Mouse (Mus musculus): ENCODE measurements at regions not wholly inside any gene's neighbourhood (a gene's known extent, or its start where the extent isn't known, plus 50 kb on each side); places are given as distances from the start of the nearest gene placed in this dataset.
A peak's percentile ranks its signal among the peaks of the same experiment; 100 is the strongest.
"Not testable (repeated sequence)": the region's sequence is repeated elsewhere in the genome, so short reads cannot be mapped to it uniquely, and the experiment has no call there.

DNA sequence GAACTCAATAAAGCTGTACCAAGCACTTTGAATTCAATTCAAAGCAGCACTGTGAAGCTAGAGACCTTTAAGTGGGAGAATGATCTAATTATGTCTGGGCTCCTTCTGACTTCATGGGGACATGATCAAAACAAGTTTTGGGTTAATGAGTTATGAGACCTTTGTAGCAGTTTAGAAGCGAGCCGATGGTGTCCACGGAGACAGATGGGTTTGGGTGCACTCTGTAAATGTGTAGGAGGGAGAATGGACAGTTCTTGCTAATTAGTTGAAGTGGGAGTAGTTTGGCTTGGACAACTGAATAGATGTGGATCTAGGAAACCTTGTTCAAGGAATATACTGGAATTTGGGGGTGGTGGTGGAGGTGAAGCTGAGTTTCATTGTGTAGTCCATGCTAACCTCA is 186.3 kb upstream of the Cldn34b3 start:
- Histone ChIP-seq H3K4me1 (ENCODE audit: control insufficient read depth, insufficient read depth, low read length) (no peaks in the 10 kb centered on the region; the same call in 1 of the 2 replicates), H3K4me3 (ENCODE audit: insufficient read depth, low read length) (no peak overlapping the region), H3K27ac (ENCODE audit: insufficient read depth, low read length) (no peak overlapping the region)
- TF ChIP-seq CTCF (IDR thresholded peaks at IDR 0.05; ENCODE audit: borderline replicate concordance, insufficient read depth, low read length) (no peak), POLR2A (IDR thresholded peaks at IDR 0.05; ENCODE audit: low read depth, low read length) (no peak)

DNA sequence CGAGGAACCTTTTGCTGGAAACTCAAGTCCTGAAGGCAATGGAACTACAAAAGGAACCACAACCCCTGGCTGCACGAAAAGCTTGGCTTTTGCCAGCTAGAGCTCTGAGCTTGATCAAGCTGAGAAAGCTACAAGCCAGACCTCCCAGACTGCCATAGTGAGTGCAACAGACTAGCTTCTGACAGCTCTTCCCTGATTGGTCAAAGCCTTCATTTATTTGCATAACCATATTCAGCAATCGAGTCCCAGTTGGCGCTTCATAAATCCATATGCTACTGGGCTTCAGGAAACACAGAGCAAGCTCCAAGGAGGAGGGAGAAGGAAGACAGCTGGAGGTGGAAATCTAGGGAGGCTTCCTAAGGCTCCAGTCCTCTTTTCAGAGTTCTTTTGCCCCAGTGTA is 181.4 kb upstream of the Cldn34b3 start:
- Histone ChIP-seq H3K4me3 (ENCODE audit: insufficient read depth, low read length) (no peak overlapping the region), H3K27ac (ENCODE audit: insufficient read depth, low read length) (no peak overlapping the region), H3K4me1 (ENCODE audit: control insufficient read depth, insufficient read depth, low read length) (0 out of 2 replicates have a peak, but pooled peaks cover 3% of the 10 kb centered on the region)
- TF ChIP-seq POLR2A (IDR thresholded peaks at IDR 0.05; ENCODE audit: low read depth, low read length) (no peak), CTCF (IDR thresholded peaks at IDR 0.05; ENCODE audit: borderline replicate concordance, insufficient read depth, low read length) (no peak)

DNA sequence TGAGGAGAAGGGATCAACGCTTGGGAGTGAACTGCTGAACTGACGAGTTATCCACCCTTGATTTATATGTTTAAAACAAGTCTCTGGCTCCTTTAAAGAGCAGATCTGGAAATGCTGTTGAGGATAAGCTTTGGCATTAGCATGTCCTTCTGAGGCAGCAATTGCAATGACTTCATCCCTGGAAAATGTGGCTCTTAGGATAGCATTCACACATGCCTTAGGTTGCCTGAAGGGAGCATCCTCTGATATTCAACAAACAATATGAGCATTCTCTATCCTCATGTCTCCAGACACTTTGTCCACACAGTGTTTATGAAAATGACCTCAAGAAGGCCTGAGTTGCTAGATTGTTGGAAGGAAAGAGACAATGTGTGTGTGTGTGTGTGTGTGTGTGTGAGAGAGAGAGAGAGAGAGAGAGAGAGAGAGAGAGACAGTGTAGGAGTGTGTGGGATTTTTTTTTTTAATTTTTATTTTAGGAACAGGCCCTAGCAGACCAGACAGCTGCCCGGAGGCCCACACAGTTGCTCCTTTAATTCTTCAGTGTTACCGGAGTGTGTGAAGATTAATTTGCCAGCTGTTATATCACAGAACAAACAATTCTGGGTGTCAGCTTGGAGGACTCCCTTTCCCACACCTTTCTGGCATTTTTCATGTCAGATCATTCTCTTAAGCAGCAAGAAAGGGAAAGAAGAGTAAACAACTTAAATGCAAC is 153.2 kb upstream of the Cldn34b3 start:
- H3K4me3 ChIP-seq (ENCODE audit: insufficient read depth, low read length): no peak overlapping the region
- peak overlapping the region; percentile 24; the same call in 1 of the 2 replicates for H3K27ac ChIP-seq (ENCODE audit: insufficient read depth, low read length)
- peaks cover 3% of the 10 kb centered on the region; the same call in 1 of the 2 replicates for H3K4me1 ChIP-seq (ENCODE audit: control insufficient read depth, insufficient read depth, low read length)
- no peak for TF ChIP-seq CTCF (IDR thresholded peaks at IDR 0.05; ENCODE audit: borderline replicate concordance, insufficient read depth, low read length)
- TF ChIP-seq POLR2A (IDR thresholded peaks at IDR 0.05; ENCODE audit: low read depth, low read length): no peak

DNA sequence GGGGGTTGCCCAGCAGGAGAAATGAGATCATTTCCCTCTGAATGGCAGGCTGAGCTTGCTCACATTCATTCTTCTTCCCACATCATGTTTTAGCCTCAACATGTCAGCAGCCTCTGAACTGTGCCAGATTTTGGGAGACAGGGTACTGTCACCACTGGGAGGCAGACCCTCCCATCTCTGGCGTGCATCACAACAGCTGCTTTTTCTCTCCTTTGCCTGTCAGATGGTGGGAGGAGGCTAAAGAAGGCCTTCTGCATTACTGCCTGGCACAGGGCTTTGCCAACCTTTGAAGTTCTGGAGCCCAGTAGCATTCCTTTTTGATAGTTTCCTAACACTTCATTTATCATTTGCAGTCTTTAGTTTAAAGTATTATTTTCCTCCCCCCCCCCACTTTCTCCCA is 148.0 kb upstream of the Cldn34b3 start:
- Histone ChIP-seq H3K4me3 (ENCODE audit: insufficient read depth, low read length) (no peak overlapping the region), H3K4me1 (ENCODE audit: control insufficient read depth, insufficient read depth, low read length) (no peaks in the 10 kb centered on the region), H3K27ac (ENCODE audit: insufficient read depth, low read length) (peak overlapping the region; percentile 40; the same call in 1 of the 2 replicates)
- TF ChIP-seq CTCF (IDR thresholded peaks at IDR 0.05; ENCODE audit: borderline replicate concordance, insufficient read depth, low read length) (no peak), POLR2A (IDR thresholded peaks at IDR 0.05; ENCODE audit: low read depth, low read length) (no peak)

DNA sequence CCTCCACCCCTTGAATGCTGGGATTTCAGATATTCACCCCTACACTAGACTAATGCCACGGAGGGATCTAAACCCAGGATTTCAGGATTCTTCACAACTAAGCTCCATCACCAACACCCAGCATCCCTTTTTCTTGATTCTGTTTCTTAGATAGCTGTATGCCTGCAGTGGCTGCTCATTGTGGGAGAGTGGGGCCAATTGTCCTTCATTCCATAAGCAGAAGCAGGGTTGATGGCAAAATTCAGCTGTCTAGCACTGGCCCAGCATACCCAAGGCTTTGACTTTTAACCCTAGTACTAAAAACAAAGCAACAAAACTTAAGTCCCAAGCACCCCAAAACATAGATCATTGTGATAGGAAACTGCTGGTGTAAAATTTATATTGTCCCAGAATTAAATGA is 147.5 kb upstream of the Cldn34b3 start:
- Histone ChIP-seq H3K27ac (ENCODE audit: insufficient read depth, low read length) (peak overlapping the region; percentile 40; the same call in 1 of the 2 replicates), H3K4me3 (ENCODE audit: insufficient read depth, low read length) (no peak overlapping the region), H3K4me1 (ENCODE audit: control insufficient read depth, insufficient read depth, low read length) (no peaks in the 10 kb centered on the region)
- TF ChIP-seq CTCF (IDR thresholded peaks at IDR 0.05; ENCODE audit: borderline replicate concordance, insufficient read depth, low read length): no peak
- TF ChIP-seq POLR2A (IDR thresholded peaks at IDR 0.05; ENCODE audit: low read depth, low read length): no peak

DNA sequence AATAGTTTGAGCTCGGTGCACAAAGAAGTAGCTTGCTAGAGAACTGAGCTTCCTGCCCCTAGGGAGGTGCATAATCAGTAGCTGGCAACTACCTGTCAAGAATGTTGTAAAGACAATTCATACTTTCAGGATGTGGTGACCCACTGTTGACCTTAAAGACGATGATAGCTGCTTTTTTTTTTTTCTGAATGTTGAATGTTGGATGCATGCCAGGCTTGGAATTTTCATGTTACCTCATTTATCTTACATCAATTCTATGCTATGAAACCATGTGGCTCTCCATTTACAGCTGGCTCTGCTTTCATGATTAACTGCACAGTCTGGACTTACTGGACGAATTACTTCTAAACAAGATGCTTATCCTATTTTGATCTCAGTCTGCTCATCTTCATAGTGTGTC is 143.2 kb upstream of the Cldn34b3 start:
- TF ChIP-seq CTCF (IDR thresholded peaks at IDR 0.05; ENCODE audit: borderline replicate concordance, insufficient read depth, low read length): no peak
- TF ChIP-seq POLR2A (IDR thresholded peaks at IDR 0.05; ENCODE audit: low read depth, low read length): no peak
- no peaks in the 10 kb centered on the region; the same call in 1 of the 2 replicates for H3K4me1 ChIP-seq (ENCODE audit: control insufficient read depth, insufficient read depth, low read length)
- no peak overlapping the region for H3K4me3 ChIP-seq (ENCODE audit: insufficient read depth, low read length)
- H3K27ac ChIP-seq (ENCODE audit: insufficient read depth, low read length): no peak overlapping the region

DNA sequence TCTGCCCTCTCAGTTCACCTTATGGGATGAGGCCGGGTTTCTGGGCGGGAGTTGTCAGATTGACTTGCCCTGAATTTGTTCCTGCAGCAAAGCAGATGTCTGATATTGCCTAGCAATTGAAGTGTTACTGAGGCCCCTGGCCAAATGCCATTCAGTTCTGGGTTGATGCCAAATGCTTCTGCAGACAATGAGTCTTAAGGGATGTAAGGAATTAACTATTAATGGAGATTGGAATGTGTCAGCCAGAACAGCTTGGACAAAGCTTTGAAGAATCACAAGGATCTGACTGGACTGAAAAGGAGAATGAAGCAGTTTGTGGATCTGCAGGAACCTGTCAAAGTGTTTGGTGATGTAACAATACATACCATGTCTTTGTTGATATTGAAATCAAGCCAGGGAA is 140.7 kb upstream of the Cldn34b3 start:
- Histone ChIP-seq H3K27ac (ENCODE audit: insufficient read depth, low read length) (no peak overlapping the region; the same call in 1 of the 2 replicates), H3K4me3 (ENCODE audit: insufficient read depth, low read length) (no peak overlapping the region), H3K4me1 (ENCODE audit: control insufficient read depth, insufficient read depth, low read length) (no peaks in the 10 kb centered on the region; the same call in 1 of the 2 replicates)
- TF ChIP-seq POLR2A (IDR thresholded peaks at IDR 0.05; ENCODE audit: low read depth, low read length) (no peak), CTCF (IDR thresholded peaks at IDR 0.05; ENCODE audit: borderline replicate concordance, insufficient read depth, low read length) (no peak)

DNA sequence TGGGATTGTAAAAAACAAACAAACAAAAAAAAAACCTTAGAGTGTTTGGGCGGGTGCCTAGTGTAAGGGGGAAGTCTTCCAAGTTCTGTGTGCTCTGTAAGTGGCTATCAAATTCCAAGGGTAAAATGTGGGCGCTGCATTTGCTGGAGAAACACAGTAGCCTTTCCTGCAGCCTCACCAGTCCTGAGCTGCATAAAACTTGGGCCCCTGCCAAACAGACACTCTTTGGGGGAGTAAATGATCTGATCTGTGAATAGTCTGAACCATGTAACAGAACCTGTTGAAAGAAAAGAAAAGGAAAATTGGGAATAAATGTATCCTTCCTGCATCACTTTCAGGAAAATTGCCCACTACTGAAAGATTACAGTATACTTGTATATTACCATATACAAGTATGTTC is 126.4 kb upstream of the Cldn34b3 start:
- no peaks in the 10 kb centered on the region for H3K4me1 ChIP-seq (ENCODE audit: control insufficient read depth, insufficient read depth, low read length)
- no peak overlapping the region for H3K27ac ChIP-seq (ENCODE audit: insufficient read depth, low read length)
- TF ChIP-seq CTCF (IDR thresholded peaks at IDR 0.05; ENCODE audit: borderline replicate concordance, insufficient read depth, low read length): no peak
- no peak overlapping the region for H3K4me3 ChIP-seq (ENCODE audit: insufficient read depth, low read length)

DNA sequence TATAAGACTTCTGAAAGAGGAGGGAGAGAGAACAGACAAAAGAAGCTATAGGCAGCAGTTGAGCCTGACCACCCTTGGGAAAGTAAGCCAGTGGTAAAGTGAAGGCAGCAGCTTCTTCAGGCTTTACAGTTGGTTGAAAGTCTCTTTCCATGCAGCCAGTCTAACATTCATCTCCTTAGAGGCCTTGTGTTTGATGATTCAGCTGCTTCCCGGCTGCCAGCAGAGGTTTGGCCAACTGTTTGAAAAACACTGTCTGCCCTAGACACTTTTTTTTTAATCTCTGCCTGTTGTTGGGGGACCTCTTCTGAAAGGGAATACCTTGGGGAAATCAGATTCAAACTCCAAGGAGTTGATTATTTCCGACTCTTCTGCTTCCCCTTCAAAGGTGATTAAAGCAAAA is 123.1 kb upstream of the Cldn34b3 start:
- Histone ChIP-seq H3K4me3 (ENCODE audit: insufficient read depth, low read length) (no peak overlapping the region), H3K4me1 (ENCODE audit: control insufficient read depth, insufficient read depth, low read length) (no peaks in the 10 kb centered on the region), H3K27ac (ENCODE audit: insufficient read depth, low read length) (peak overlapping the region; percentile 73)

DNA sequence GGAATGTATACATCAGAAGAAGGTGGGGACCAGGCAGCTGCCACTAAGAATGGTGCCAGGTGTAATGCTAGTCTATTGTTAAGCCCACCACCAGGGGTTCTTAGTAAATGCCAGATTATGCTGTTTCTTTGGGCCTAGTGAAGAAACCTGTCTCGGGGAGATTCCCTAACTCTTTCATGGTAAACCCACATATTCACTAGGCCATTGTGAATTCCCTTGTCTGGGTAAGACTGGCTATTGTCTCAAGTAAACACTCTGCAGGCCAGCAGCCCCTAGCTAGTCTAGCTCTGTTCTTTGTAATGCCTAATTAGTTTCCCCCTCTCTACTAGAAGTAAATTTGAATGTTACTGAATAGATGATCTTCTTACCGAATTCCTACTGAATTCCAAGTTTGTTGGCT is 89.3 kb upstream of the Cldn34b3 start:
- not testable (repeated sequence) for H3K27ac ChIP-seq (ENCODE audit: insufficient read depth, low read length); H3K4me1 ChIP-seq (ENCODE audit: control insufficient read depth, insufficient read depth, low read length); H3K4me3 ChIP-seq (ENCODE audit: insufficient read depth, low read length)

More for the DNA sequence above, 123.1 kb upstream of the Cldn34b3 start:
- TF ChIP-seq POLR2A (IDR thresholded peaks at IDR 0.05; ENCODE audit: low read depth, low read length): no peak
